Mouse (Mus musculus): ENCODE measurements around the gene Sema4f. TPM values are rescaled to one million over a fixed set of nuclear protein-coding genes. Genes with fewer than 3 reads are reported as not detected.
A peak's percentile ranks its signal among the peaks of the same experiment; 100 is the strongest.

Sema4f gene
- 20.3 and 21.7 TPM in 2 replicates for polyA plus RNA-seq (2015; fragmentation: Nextera tagmentation; extraction: Ambion mirVana)

- ATAC-seq (replicated peaks) = peak; percentile 100
- 3% methylated on average over 42 of the region's 44 CpGs for WGBS
- peak within 1 kb of the TSS; percentile 82 for H3K4me3 ChIP-seq
- no peaks in the 10 kb centered on the region for H3K36me3 ChIP-seq (replicated peaks)
- peaks cover 8% of the 10 kb centered on the region for H3K4me1 ChIP-seq
- H3K4me2 ChIP-seq = peak within 1 kb of the TSS; percentile 72
- peak within 1 kb of the TSS; percentile 98 for H3K9ac ChIP-seq
- peak within 1 kb of the TSS; percentile 77 for H3K27ac ChIP-seq
- no peaks in the 10 kb centered on the region for H3K9me3 ChIP-seq
- H3K27me3 ChIP-seq (replicated peaks) = no peaks in the 10 kb centered on the region
Observed at GRCm38 (mm10) chr6:82939167-82939912, at the start of gene Sema4f. Gene Sema4f, minus strand, starts transcription at chr6:82939769.

DNA sequence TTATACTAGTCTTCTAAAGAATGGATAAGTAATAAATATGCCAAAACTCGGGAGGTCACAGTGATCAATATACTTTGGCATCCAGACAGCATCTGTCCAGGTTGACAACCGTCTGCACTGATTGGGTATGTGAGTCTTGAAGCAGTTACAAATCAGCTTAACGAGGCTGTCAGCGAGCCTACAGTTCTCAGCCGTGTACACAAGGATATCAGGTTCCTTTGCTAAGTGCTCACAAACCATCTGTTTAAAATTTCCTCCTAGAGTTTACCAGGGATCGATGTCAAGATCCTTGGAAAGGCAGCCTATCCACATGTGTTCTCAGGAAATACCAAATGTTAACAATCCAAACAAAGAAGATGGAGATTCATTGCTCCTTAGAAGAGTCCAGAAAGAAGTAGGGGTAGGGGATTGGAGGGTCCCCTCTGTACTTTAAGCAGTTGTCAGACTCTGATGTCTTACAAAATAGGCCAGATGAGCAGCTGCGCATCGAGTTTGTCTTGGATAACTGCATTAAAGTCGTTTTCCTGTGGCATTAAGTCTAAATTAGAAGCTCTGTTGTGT, 47.9 kb upstream of the Sema4f start:
- Histone ChIP-seq H3K27ac (no peak overlapping the region), H3K9me3 (no peaks in the 10 kb centered on the region), H3K9ac (no peak overlapping the region), H3K27me3 (replicated peaks) (no peaks in the 10 kb centered on the region), H3K4me3 (no peak overlapping the region), H3K4me2 (no peak overlapping the region), H3K4me1 (no peaks in the 10 kb centered on the region), H3K36me3 (replicated peaks) (no peaks in the 10 kb centered on the region)
- 68% methylated on average over 9 of the region's 9 CpGs for WGBS
- ATAC-seq (replicated peaks) = no peak

GRCm38 (mm10) chr6:82971031-82971430, 31.5 kb upstream of the Sema4f start:
- peak; percentile 91 for ATAC-seq (replicated peaks)
- Histone ChIP-seq H3K27ac (no peak overlapping the region), H3K4me2 (no peak overlapping the region), H3K36me3 (replicated peaks) (no peaks in the 10 kb centered on the region), H3K4me3 (no peak overlapping the region), H3K9ac (no peak overlapping the region), H3K4me1 (no peaks in the 10 kb centered on the region), H3K9me3 (no peaks in the 10 kb centered on the region), H3K27me3 (replicated peaks) (no peaks in the 10 kb centered on the region)
- 14% methylated on average over 5 of the region's 5 CpGs for WGBS

DNA sequence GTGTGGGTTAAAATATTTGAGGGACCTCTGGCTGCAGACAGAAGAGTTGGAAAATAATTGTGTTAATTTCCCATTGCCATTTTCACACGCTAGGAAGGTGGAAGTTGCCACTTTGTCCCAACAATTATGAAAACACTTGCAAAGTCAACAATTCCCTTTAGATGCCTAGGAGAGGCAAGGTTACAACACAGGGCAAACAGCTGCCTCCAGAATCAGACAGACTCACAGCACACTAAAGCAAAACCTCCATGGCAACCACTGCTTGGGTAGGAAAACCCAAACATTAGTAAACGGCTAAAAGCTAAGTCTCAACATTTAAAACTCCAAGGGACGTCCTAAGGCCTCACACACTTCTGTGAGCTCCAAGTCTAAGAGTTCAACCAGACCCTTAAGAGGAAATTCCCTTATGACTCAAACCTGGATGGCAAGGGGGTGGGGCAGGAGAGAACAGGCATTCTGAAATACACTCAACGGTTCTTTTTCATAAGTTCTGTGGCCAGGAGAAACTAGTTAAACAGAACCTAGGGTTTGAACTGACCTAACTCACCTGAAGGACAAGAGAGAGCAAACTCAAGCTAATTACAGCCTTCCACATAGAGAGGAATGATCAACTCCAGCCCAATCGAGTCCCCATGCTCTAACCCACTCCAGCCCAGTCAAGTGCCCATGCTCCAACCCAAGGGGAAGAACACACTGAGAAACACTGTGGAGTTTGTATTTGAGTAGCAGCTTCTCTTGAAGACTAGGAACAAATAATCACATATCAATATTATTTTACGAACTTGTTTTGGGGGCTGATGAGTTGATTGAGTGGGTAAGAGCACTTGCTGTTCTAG, 29.9 kb upstream of the Sema4f start:
- 78% methylated on average over 6 of the region's 6 CpGs for WGBS
- no peak overlapping the region for H3K27ac ChIP-seq
- H3K4me2 ChIP-seq = no peak overlapping the region
- no peak overlapping the region for H3K4me3 ChIP-seq
- no peaks in the 10 kb centered on the region for H3K9me3 ChIP-seq
- H3K27me3 ChIP-seq (replicated peaks) = no peaks in the 10 kb centered on the region
- H3K4me1 ChIP-seq = no peaks in the 10 kb centered on the region
- H3K36me3 ChIP-seq (replicated peaks) = no peaks in the 10 kb centered on the region
- H3K9ac ChIP-seq = no peak overlapping the region
- no peak for ATAC-seq (replicated peaks)

GRCm38 (mm10) chr6:82961664-82962063, 22.1 kb upstream of the Sema4f start:
- Histone ChIP-seq H3K27me3 (replicated peaks) (no peaks in the 10 kb centered on the region), H3K4me3 (no peak overlapping the region), H3K36me3 (replicated peaks) (no peaks in the 10 kb centered on the region), H3K9me3 (no peaks in the 10 kb centered on the region), H3K9ac (no peak overlapping the region), H3K4me1 (no peaks in the 10 kb centered on the region), H3K4me2 (no peak overlapping the region), H3K27ac (no peak overlapping the region)
- 83% methylated on average over 1 of the region's 1 CpGs for WGBS
- ATAC-seq (replicated peaks) = no peak

GRCm38 (mm10) chr6:82956553-82957251, 17.1 kb upstream of the Sema4f start:
- no peak overlapping the region for H3K4me3 ChIP-seq
- H3K9ac ChIP-seq = no peak overlapping the region
- H3K27ac ChIP-seq = no peak overlapping the region
- H3K4me1 ChIP-seq = no peaks in the 10 kb centered on the region
- H3K4me2 ChIP-seq = no peak overlapping the region
- no peaks in the 10 kb centered on the region for H3K36me3 ChIP-seq (replicated peaks)
- no peaks in the 10 kb centered on the region for H3K27me3 ChIP-seq (replicated peaks)
- H3K9me3 ChIP-seq = no peaks in the 10 kb centered on the region
- 57% methylated on average over 4 of the region's 4 CpGs for WGBS
- ATAC-seq (replicated peaks) = no peak

- no peak within 1 kb of the TSS for H3K4me3 ChIP-seq
- WGBS = 66% methylated on average over 14 of the region's 14 CpGs
- no peak for ATAC-seq (replicated peaks)
Observed at GRCm38 (mm10) chr6:82946651-82947050, 7.1 kb upstream of the Sema4f start, which contains the start of gene M1ap. Gene M1ap, plus strand, starts transcription at chr6:82946902.

DNA sequence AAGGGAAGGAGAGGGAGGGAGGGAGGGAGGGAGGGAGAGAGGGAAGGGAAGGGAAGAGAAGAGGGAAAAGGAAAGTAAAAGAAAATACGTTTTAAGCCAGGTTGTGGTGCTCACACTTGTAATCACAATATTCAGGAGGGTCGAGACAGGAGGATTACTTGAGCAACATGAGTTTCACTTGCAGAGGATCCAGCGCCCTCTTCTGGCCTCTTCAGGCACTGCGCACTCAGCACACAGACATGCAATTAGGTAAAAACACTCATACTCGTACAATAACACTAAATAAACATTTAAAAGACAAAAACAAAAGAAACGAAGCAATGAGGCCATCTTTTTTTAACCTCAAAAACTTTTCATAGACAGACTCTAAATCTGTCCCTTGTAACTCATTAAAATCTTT, 6.2 kb upstream of the Sema4f start:
- no peak overlapping the region for H3K9ac ChIP-seq
- H3K4me3 ChIP-seq = no peak overlapping the region
- no peaks in the 10 kb centered on the region for H3K36me3 ChIP-seq (replicated peaks)
- no peak for ATAC-seq (replicated peaks)
- H3K27ac ChIP-seq = no peak overlapping the region
- no peaks in the 10 kb centered on the region for H3K27me3 ChIP-seq (replicated peaks)
- H3K4me2 ChIP-seq = no peak overlapping the region
- no peaks in the 10 kb centered on the region for H3K4me1 ChIP-seq
- no peaks in the 10 kb centered on the region for H3K9me3 ChIP-seq
- WGBS = 50% methylated on average over 6 of the region's 6 CpGs

More at GRCm38 (mm10) chr6:82946651-82947050, 7.1 kb upstream of the Sema4f start, which contains the start of gene M1ap:
- H3K4me1 ChIP-seq = no peaks in the 10 kb centered on the region
- no peaks in the 10 kb centered on the region for H3K9me3 ChIP-seq
- no peaks in the 10 kb centered on the region for H3K36me3 ChIP-seq (replicated peaks)
- H3K27me3 ChIP-seq (replicated peaks) = no peaks in the 10 kb centered on the region
- no peak within 1 kb of the TSS for H3K27ac ChIP-seq
- H3K4me2 ChIP-seq = no peak within 1 kb of the TSS
- H3K9ac ChIP-seq = no peak within 1 kb of the TSS

DNA sequence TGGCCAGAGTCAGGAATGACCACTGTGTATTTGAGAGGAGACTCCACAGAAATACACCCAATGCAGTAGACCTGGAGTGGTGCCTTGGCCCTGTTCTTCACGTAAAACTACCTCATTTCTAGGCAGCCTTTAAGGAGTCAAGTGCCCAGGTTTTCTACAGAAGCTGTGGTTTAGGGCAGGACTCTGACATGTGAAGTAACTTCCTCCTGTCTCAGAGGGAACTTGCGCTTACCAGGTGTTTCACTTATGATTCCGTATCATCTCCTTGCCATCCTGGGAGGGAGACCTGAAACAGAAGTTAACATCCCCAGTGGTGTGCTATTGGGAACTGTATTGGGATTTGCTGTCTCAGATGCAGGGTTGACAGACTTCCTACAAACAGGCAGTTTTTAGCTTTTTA, 1.2 kb upstream of the Sema4f start:
- Histone ChIP-seq H3K27ac (no peak overlapping the region), H3K9me3 (no peaks in the 10 kb centered on the region), H3K9ac (no peak overlapping the region), H3K4me1 (peaks cover 8% of the 10 kb centered on the region), H3K36me3 (replicated peaks) (no peaks in the 10 kb centered on the region), H3K27me3 (replicated peaks) (no peaks in the 10 kb centered on the region), H3K4me3 (no peak overlapping the region), H3K4me2 (no peak overlapping the region)
- ATAC-seq (replicated peaks) = no peak
- WGBS = 77% methylated on average over 3 of the region's 3 CpGs

DNA sequence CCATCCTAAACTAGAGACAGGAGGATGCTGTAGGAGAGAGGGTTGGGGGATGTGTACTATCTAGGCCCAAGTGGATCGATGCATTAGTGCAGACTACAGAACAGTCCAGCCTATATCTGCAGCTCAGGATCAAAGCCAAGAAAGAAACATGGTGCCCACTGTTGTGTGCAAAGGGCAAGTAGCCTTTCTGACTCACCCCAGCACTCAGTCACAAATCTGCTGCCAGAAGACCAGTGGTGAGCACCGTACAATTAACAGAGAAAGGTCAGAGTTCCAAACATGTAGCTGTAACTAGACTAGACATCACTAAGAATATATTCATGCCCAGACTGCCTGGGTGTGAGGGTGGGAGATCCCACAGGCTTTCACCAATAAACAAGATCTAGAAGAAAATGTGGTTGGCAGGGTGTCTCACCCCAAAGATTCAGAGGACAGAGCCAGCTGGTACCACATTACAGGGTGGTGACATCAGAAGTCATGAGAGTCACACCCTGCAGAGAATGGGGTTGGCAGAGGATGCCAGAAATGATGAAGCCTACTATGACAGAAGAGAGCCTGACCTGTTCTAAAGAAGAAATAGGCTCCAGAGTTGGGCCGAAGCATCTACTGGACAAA, 4.8 kb downstream of the Sema4f start:
- H3K4me3 ChIP-seq = no peak overlapping the region
- no peak overlapping the region for H3K27ac ChIP-seq
- H3K4me2 ChIP-seq = no peak overlapping the region
- peaks cover 31% of the 10 kb centered on the region for H3K36me3 ChIP-seq (replicated peaks)
- H3K27me3 ChIP-seq (replicated peaks) = no peaks in the 10 kb centered on the region
- H3K4me1 ChIP-seq = peaks cover 8% of the 10 kb centered on the region
- H3K9me3 ChIP-seq = no peaks in the 10 kb centered on the region
- no peak for ATAC-seq (replicated peaks)
- 95% methylated on average over 3 of the region's 3 CpGs for WGBS
- no peak overlapping the region for H3K9ac ChIP-seq

DNA sequence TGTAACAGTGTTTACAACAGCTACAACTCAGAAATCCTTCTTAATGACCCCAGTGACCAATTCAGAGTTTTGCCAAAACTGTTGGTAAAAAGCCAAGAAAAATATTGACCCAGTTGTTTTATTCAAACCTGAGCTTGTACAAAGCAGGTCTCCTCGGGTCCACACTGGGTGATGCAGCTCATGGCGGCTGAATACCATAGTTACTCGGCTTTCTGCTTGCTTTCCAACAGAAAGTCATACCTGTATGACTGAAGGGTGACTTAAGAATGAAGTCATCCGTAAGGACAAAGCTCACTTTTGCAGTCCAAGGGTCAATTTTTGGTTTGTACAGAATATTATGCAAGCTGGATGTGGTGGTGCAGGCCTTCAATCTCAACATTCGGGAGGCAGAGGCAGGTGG, 12.0 kb downstream of the Sema4f start:
- H3K36me3 ChIP-seq (replicated peaks) = peaks cover 36% of the 10 kb centered on the region
- no peaks in the 10 kb centered on the region for H3K4me1 ChIP-seq
- no peak overlapping the region for H3K4me3 ChIP-seq
- H3K27me3 ChIP-seq (replicated peaks) = no peaks in the 10 kb centered on the region
- H3K27ac ChIP-seq = no peak overlapping the region
- H3K9ac ChIP-seq = no peak overlapping the region
- H3K9me3 ChIP-seq = no peaks in the 10 kb centered on the region
- WGBS = 85% methylated on average over 5 of the region's 5 CpGs
- ATAC-seq (replicated peaks) = no peak
- H3K4me2 ChIP-seq = no peak overlapping the region

Data from midbrain, embryonic 15.5 days (tissue).